Mouse (Mus musculus): ENCODE data around the gene Rdh9.
A peak's percentile ranks its signal among the peaks of the same experiment; 100 is the strongest.
"Not testable (repeated sequence)": the region's sequence is repeated elsewhere in the genome, so short reads cannot be mapped to it uniquely, and the experiment has no call there.

The Rdh9 gene

GRCm38 (mm10) chr10:127755770-127756468, 20.3 kb upstream of the Rdh9 start:
- no peak for ATAC-seq (ENCODE audit: insufficient number of reproducible peaks, low FRiP score, low TSS enrichment)

DNA sequence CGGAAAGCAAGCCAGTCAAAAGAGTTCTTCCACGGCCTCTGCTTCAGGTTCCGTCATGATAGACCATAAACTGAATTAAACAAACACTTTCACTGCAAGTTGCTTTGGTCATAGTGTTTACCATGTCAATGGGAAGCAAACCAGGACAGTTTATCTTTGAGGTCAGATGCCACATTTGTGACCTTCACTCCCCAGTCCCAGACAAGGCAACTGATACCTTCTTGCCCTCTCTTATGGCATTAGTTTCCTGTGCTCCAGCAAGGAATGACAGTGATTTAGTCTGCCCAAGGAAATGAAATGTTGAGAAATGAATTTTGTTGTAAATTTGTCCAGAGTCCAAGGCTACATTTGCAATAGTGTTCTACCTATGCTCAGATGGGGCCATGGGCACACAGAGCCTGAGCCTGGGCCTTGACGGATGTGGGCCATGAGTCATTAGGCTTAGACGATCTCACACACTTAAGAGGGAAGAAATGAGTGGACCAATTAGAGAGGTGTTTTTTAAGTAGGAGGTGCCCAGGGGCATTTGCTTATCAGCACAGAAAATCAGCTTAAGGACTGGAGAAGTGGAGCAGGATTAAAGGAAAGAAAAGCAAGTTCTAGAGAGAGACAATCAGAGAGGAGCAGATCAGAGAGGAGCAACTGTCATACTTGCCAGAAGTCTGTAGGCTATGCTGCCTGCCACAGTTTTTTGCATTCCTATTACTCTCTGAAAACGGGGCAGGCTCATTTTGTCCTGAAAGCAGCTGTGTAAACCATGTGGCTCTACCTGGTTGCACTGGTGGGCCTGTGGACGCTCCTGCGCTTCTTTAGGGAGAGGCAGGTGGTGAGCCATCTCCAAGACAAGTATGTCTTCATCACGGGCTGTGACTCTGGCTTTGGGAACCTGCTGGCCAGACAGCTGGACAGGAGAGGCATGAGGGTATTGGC, 16.7 kb upstream of the Rdh9 start, which contains the start of the genes Rdh1 and Rdh16f1:
Rdh1 (plus strand) TSS at position 541 of the 930 bp plus-strand sequence.
Rdh16f1 (plus strand) TSS at position 607 of the 930 bp plus-strand sequence.
- ATAC-seq (ENCODE audit: insufficient number of reproducible peaks, low FRiP score, low TSS enrichment) = no peak

DNA sequence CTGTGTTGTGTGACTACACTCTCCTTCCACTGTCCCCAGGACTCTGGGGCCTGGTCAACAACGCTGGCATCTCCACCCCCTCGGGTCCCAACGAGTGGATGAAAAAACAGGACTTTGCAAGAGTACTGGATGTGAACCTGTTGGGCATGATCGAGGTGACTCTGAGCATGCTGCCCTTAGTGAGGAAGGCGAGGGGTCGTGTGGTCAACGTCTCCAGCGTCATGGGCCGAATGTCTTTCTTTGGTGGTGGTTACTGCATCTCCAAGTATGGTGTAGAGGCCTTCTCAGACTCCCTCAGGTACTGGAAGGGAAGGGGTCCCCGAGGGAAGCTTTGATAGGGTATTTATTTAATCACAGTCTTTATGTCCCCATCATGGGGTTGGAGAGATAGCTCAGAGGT, 13.3 kb upstream of the Rdh9 start:
- not testable (repeated sequence) for ATAC-seq (ENCODE audit: insufficient number of reproducible peaks, low FRiP score, low TSS enrichment)

DNA sequence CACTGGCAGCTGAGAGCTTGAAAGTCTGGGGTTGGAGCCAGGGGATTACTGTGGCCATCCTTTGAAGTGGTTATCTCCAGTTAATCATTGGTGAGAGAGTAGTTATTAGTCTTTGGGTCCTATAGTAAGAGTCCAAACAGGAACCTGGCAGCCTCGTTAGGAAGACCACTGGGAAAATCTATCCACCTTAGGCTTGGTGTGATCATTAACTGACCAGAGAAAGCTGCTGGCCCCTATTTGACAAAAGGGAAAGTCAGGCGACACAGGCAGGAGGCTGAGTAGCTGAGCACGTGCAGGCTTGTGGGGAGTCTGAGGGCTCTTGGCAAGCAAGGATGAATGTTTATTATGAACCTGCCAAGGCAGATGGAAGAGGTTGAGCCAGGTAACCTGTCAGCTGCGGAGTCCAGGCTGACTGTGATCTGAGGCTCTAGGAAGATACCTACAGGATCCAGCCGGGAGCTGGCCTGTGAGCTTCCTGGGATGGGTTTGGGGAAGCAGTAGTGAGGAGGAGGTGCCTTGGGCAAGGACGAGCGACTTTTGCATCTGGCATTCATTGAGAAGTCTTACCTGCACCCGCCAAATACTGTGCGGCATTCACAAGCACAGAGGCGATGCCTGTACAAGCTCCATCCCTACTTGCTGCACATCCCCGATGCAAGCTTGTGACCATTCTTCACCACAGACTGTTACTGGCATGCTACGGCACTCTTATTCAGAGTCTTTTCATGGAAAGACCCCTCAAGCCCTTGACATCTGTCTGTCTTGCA, 12.1 kb upstream of the Rdh9 start:
- ATAC-seq (ENCODE audit: insufficient number of reproducible peaks, low FRiP score, low TSS enrichment) = peak; percentile 52; the same call in 1 of the 2 replicates

- ATAC-seq (ENCODE audit: insufficient number of reproducible peaks, low FRiP score, low TSS enrichment) = no peak
These were observed 9.6 kb upstream of the Rdh9 start for GRCm38 (mm10) chr10:127766564-127766963.

GRCm38 (mm10) chr10:127782321-127782720, 6.1 kb downstream of the Rdh9 start:
- not testable (repeated sequence) for ATAC-seq (ENCODE audit: insufficient number of reproducible peaks, low FRiP score, low TSS enrichment)

- ATAC-seq (ENCODE audit: insufficient number of reproducible peaks, low FRiP score, low TSS enrichment) = not testable (repeated sequence)
These were observed 9.2 kb downstream of the Rdh9 start for GRCm38 (mm10) chr10:127785411-127785810.

- ATAC-seq (ENCODE audit: insufficient number of reproducible peaks, low FRiP score, low TSS enrichment) = no peak
These were observed 23.1 kb downstream of the Rdh9 start for GRCm38 (mm10) chr10:127799295-127799694.

DNA sequence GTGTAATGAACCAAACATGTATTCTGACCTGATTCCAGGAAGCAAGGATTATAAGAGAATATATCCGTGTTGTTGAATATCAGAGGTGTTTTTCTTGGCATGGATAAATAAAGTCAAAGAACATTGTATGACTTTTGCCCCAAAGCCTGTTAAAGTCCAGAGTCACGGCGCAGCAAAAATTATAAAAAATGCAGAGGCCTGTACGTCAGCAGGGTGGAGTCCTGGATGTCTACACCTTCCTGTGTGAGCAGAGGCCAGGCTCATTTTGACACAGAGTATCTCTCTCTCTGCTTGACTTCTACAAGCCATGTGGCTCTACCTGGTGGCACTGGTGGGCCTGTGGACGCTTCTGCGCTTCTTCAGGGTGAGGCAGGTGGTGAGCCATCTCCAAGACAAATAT, 24.7 kb downstream of the Rdh9 start, which contains the start of gene Rdh16:
Rdh16 (plus strand) TSS at position 262 of the 400 bp plus-strand sequence.
- ATAC-seq (ENCODE audit: insufficient number of reproducible peaks, low FRiP score, low TSS enrichment) = no peak

- ATAC-seq (ENCODE audit: insufficient number of reproducible peaks, low FRiP score, low TSS enrichment) = no peak
These were observed 25.4 kb downstream of the Rdh9 start for GRCm38 (mm10) chr10:127801612-127802011.

- no peak for ATAC-seq (ENCODE audit: insufficient number of reproducible peaks, low FRiP score, low TSS enrichment)
These were observed 26.1 kb downstream of the Rdh9 start for GRCm38 (mm10) chr10:127802236-127802635.

- no peak for ATAC-seq (ENCODE audit: insufficient number of reproducible peaks, low FRiP score, low TSS enrichment)
These were observed 28.2 kb downstream of the Rdh9 start for GRCm38 (mm10) chr10:127804416-127804815.

GRCm38 (mm10) chr10:127815888-127816287, 39.7 kb downstream of the Rdh9 start:
- no peak for ATAC-seq (ENCODE audit: insufficient number of reproducible peaks, low FRiP score, low TSS enrichment)

DNA sequence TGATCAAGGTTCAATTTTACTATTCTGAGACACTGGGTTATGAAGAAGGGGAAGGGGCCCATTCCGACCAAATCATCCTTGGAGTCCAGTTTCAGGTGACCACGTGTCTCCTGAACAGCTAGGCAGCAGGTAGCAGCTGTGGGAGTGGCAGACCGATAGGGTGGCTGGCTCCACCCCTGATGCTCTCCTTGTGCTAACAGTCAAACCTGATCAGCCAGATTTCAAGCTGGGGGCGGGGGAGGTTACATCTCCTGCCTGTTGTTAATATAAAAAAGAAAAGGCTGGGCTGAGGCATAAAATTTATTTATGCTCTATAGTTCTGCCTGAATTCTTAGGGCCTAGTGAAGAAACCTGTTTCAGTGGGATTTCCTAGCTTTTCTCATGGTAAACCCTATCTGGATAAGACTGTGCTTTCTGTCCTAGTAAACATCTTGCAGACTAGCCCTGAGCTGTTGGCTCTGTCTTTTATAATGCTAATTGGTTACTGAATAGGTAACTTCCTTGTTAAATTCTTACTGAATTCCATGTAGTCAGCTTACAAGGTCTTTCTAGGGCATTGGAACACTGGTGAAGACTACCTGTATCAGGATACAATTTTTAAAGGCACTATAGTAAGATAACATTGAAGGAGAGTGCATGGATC, 41.2 kb downstream of the Rdh9 start:
- not testable (repeated sequence) for ATAC-seq (ENCODE audit: insufficient number of reproducible peaks, low FRiP score, low TSS enrichment)

DNA sequence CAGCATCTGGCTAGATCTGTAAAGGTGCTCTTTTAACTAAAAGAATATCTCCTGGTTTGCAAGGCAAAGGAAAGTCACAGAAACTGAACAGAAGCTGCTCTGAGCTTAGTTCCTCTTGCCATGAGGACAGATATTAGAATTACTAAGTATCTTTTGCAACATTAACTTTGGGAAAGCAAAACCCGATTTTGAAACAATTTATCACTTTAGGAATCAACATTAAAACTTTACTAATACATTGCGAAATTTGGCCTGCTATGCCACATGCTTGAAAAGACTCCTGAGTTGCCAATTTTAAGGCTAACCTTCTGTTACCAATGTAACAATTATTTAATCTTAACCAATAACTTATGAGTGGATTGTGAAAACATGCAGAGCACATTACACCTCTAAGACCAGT, 45.6 kb downstream of the Rdh9 start:
- ATAC-seq (ENCODE audit: insufficient number of reproducible peaks, low FRiP score, low TSS enrichment) = not testable (repeated sequence)

GRCm38 (mm10) chr10:127825386-127825785, 49.2 kb downstream of the Rdh9 start:
- ATAC-seq (ENCODE audit: insufficient number of reproducible peaks, low FRiP score, low TSS enrichment) = no peak

DNA sequence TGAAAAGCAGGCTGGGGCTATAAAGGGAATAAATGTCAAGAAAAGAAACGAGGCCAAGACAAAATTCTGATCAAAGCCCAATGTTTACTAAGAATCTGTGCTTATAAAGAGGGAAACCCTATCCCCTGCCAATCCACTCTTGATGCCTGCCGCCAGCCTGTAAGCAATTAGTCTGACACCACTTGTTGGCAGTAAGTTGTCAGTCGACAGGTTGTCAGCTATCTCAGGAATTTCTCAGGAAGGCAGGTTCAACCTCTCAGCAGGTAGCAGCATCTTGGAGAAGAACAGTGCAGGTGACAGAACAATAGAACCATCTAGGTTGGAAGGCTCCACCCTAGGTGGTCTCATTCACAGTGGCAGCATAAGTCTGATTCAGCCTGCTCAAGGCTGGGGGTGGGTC, 52.9 kb downstream of the Rdh9 start:
- ATAC-seq (ENCODE audit: insufficient number of reproducible peaks, low FRiP score, low TSS enrichment) = no peak

DNA sequence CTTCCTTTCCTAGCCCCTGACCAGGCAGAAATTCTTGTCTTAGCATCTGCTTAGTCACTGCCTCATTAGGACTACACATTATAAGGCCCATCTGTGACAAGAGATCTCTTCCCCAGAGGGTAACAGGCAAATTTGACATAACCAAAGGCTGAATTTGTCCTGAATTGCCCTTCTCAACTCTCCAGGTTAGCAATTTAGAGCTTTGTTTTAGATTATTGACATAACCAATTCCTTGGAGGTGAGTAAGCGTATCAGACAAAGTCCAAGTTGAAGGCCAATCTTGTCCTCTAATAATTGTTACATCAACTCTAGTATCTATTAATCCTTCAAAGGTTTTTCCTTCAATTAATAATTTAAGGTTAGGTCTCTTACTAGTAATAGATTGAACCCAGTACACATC, 58.0 kb downstream of the Rdh9 start:
- ATAC-seq (ENCODE audit: insufficient number of reproducible peaks, low FRiP score, low TSS enrichment) = not testable (repeated sequence)

DNA sequence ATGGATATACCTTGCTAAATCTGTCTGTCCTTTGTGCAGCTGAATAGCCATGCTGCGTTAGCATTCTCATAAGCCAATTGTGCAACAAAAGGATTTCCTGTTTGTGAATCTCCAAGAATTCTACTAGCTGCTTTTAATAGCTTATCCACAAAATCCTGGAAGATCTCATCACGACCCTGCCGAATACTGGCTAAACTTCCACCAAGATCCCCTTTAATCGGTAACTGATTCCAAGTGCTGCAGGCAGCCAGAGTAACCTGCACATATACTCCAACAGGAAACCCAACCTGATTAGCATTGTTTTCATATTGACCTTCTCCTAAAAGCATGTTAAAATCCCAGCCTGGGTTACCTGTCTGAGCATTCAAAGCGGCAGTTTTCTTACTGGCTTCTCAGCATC, 59.1 kb downstream of the Rdh9 start:
- ATAC-seq (ENCODE audit: insufficient number of reproducible peaks, low FRiP score, low TSS enrichment) = no peak

DNA sequence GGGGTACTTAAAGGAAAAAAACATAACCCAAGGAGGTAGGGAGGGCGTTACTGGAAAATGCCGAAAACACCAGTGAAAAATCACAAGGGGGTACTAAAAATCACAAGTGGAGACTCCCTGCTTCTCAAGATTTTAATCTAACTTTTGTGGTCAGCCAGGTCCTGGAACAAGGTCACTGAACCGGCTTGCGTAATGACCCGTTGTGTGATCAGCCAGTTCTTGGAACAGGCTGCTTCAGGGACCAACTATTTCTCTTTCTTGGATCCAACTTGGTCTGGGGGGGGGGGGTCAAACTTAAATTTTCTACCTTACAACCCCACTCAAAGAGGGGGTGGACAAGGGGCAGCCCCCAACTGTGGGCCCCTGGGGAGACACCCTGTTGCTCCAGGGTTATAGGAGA, 61.6 kb downstream of the Rdh9 start:
- not testable (repeated sequence) for ATAC-seq (ENCODE audit: insufficient number of reproducible peaks, low FRiP score, low TSS enrichment)

Data from cerebellum, adult (tissue).